Mouse (Mus musculus) E14TG2a.4 (cell line): ENCODE data around the gene Selenof.

Source experiments
- CTCF ChIP-seq: conservative IDR thresholded peaks from 2 replicates; pipeline ENCODE4 v1.5.1; 2014; ENCODE audit warnings: low read length
- NANOG ChIP-seq: IDR thresholded peaks from 2 replicates; pipeline ENCODE4 v1.6.1; 2014; ENCODE audit warnings: borderline replicate concordance, low read length, mixed read lengths
- POU5F1 ChIP-seq: IDR thresholded peaks from 2 replicates; pipeline ENCODE4 v1.6.1; 2014; ENCODE audit warnings: low read length, borderline replicate concordance

GRCm38 (mm10) chr3:144608090-144608489 lies 38.0 kb downstream of the Selenof start:
- TF ChIP-seq CTCF (no peak), NANOG (no peak), POU5F1 (no peak)
